Mouse (Mus musculus) forebrain, embryonic 12.5 days (tissue): ENCODE measurements around the gene Ndufa12. TPM values are rescaled to one million over a fixed set of nuclear protein-coding genes. Genes with fewer than 3 reads are reported as not detected.

ENCODE experiments used
- ATAC-seq: fragments of 200-750 bp; cut with Nextera tagmentation; 2 replicates; pipeline ENCODE4 v1.8.0; 2017; ENCODE audit warnings: moderate TSS enrichment; ENCODE audit not compliant: low FRiP score
- H3K27ac ChIP-seq: fragments of 300-500 bp; sonication (generic); 2 replicates; pipeline ENCODE4 v1.5.1; 2016; ENCODE audit warnings: mild to moderate bottlenecking
- H3K27me3 ChIP-seq: fragments of 300-500 bp; sonication (generic); 2 replicates; pipeline ENCODE4 v1.6.1; 2016; ENCODE audit warnings: mild to moderate bottlenecking
- H3K36me3 ChIP-seq: fragments of 300-500 bp; sonication (generic); replicated peaks from 2 replicates; pipeline ENCODE4 v1.6.1; 2016; ENCODE audit warnings: mild to moderate bottlenecking
- H3K4me1 ChIP-seq: fragments of 300-500 bp; sonication (generic); 2 replicates; pipeline ENCODE4 v1.6.1; 2016
- H3K4me2 ChIP-seq: fragments of 300-500 bp; sonication (generic); 2 replicates; pipeline ENCODE4 v1.6.1; 2016; ENCODE audit warnings: mild to moderate bottlenecking, moderate library complexity
- H3K4me3 ChIP-seq: fragments of 300-500 bp; sonication (generic); replicated peaks from 2 replicates; pipeline ENCODE4 v1.5.1; 2016; ENCODE audit warnings: mild to moderate bottlenecking
- H3K9ac ChIP-seq: fragments of 300-500 bp; sonication (generic); 2 replicates; pipeline ENCODE4 v1.6.1; 2016; ENCODE audit warnings: mild to moderate bottlenecking
- H3K9me3 ChIP-seq: fragments of 300-500 bp; sonication (generic); 2 replicates; pipeline ENCODE4 v1.6.1; 2016
- WGBS: fragments of 180-500 bp; shearing (Covaris S2); methylation state at CpG from one replicate; pipeline ENCODE4 v1.1.7; 2016; 5-methylcytosine and 5-hydroxymethylcytosine counted together
- polyA plus RNA-seq: library from polyadenylated mRNA; unstranded; fragments of >200 nt; fragmentation: Nextera tagmentation; extraction: Ambion mirVana; gene quantifications from 2 replicates; pipeline ENCODE4 v1.2.1, GENCODE M21; 2016

Ndufa12 gene
- polyA plus RNA-seq, 1 experiment from 2014 or later, result 465 TPM

GRCm38 (mm10) chr10:94241346-94241745 is 42.8 kb downstream of the Ndufa12 start:
- no peak overlapping the region for H3K4me3 ChIP-seq
- no peak overlapping the region for H3K27ac ChIP-seq
- no peaks in the 10 kb centered on the region for H3K9me3 ChIP-seq
- ATAC-seq, result no peak
- no peaks in the 10 kb centered on the region for H3K36me3 ChIP-seq
- 41% methylated on average over 2 of the region's 2 CpGs for WGBS
- H3K9ac ChIP-seq, result no peak overlapping the region
- no peaks in the 10 kb centered on the region for H3K4me1 ChIP-seq
- H3K27me3 ChIP-seq, result no peaks in the 10 kb centered on the region
- no peak overlapping the region for H3K4me2 ChIP-seq

GRCm38 (mm10) chr10:94247748-94248349 is 49.3 kb downstream of the Ndufa12 start:
- ATAC-seq, result no peak
- Histone ChIP-seq H3K36me3 (no peaks in the 10 kb centered on the region), H3K4me1 (peaks cover 11% of the 10 kb centered on the region), H3K9ac (no peak overlapping the region), H3K4me3 (no peak overlapping the region), H3K4me2 (no peak overlapping the region), H3K9me3 (no peaks in the 10 kb centered on the region), H3K27me3 (no peaks in the 10 kb centered on the region), H3K27ac (no peak overlapping the region)
- WGBS, result 96% methylated on average over 7 of the region's 7 CpGs

GRCm38 (mm10) chr10:94249575-94250456 is 51.3 kb downstream of the Ndufa12 start:
- Histone ChIP-seq H3K9ac (no peak overlapping the region), H3K9me3 (no peaks in the 10 kb centered on the region), H3K27me3 (no peaks in the 10 kb centered on the region), H3K4me2 (peak overlapping the region; percentile 21), H3K4me1 (peaks cover 11% of the 10 kb centered on the region), H3K4me3 (no peak overlapping the region), H3K36me3 (no peaks in the 10 kb centered on the region), H3K27ac (peak overlapping the region; percentile 56)
- ATAC-seq, result peak; percentile 92
- WGBS, result 48% methylated on average over 22 of the region's 22 CpGs

GRCm38 (mm10) chr10:94253260-94253807 is 54.8 kb downstream of the Ndufa12 start:
- Histone ChIP-seq H3K27me3 (no peaks in the 10 kb centered on the region), H3K9ac (no peak overlapping the region), H3K36me3 (no peaks in the 10 kb centered on the region), H3K9me3 (no peaks in the 10 kb centered on the region), H3K4me2 (no peak overlapping the region), H3K4me1 (peaks cover 11% of the 10 kb centered on the region), H3K27ac (no peak overlapping the region), H3K4me3 (no peak overlapping the region)
- ATAC-seq, result no peak
- 80% methylated on average over 17 of the region's 17 CpGs for WGBS

- Histone ChIP-seq H3K27me3 (no peaks in the 10 kb centered on the region), H3K36me3 (no peaks in the 10 kb centered on the region), H3K9me3 (no peaks in the 10 kb centered on the region), H3K4me1 (peaks cover 5% of the 10 kb centered on the region), H3K4me3 (no peak overlapping the region), H3K9ac (no peak overlapping the region), H3K27ac (no peak overlapping the region), H3K4me2 (no peak overlapping the region)
- ATAC-seq, result no peak
- WGBS, result 82% methylated on average over 3 of the region's 3 CpGs
These were observed 56.2 kb downstream of the Ndufa12 start for GRCm38 (mm10) chr10:94254766-94255165.

GRCm38 (mm10) chr10:94255744-94256143 is 57.2 kb downstream of the Ndufa12 start:
- WGBS, result 65% methylated on average over 6 of the region's 6 CpGs
- H3K27me3 ChIP-seq, result no peaks in the 10 kb centered on the region
- H3K4me1 ChIP-seq, result no peaks in the 10 kb centered on the region
- no peaks in the 10 kb centered on the region for H3K36me3 ChIP-seq
- no peak overlapping the region for H3K4me3 ChIP-seq
- no peak for ATAC-seq
- H3K9me3 ChIP-seq, result no peaks in the 10 kb centered on the region
- H3K27ac ChIP-seq, result no peak overlapping the region
- H3K9ac ChIP-seq, result no peak overlapping the region
- no peak overlapping the region for H3K4me2 ChIP-seq

- ATAC-seq, result no peak
- no peaks in the 10 kb centered on the region for H3K4me1 ChIP-seq
- no peak overlapping the region for H3K9ac ChIP-seq
- H3K27me3 ChIP-seq, result no peaks in the 10 kb centered on the region
- H3K4me2 ChIP-seq, result no peak overlapping the region
- no peak overlapping the region for H3K27ac ChIP-seq
- 89% methylated on average over 4 of the region's 4 CpGs for WGBS
- no peaks in the 10 kb centered on the region for H3K9me3 ChIP-seq
- H3K36me3 ChIP-seq, result no peaks in the 10 kb centered on the region
- H3K4me3 ChIP-seq, result no peak overlapping the region
These were observed 58.0 kb downstream of the Ndufa12 start for GRCm38 (mm10) chr10:94256518-94256917.

- H3K4me2 ChIP-seq, result no peak overlapping the region
- no peak for ATAC-seq
- H3K27ac ChIP-seq, result no peak overlapping the region
- no peaks in the 10 kb centered on the region for H3K4me1 ChIP-seq
- H3K9me3 ChIP-seq, result no peaks in the 10 kb centered on the region
- no peak overlapping the region for H3K9ac ChIP-seq
- no peak overlapping the region for H3K4me3 ChIP-seq
- no peaks in the 10 kb centered on the region for H3K27me3 ChIP-seq
- no peaks in the 10 kb centered on the region for H3K36me3 ChIP-seq
- WGBS, result 89% methylated on average over 1 of the region's 1 CpGs
These were observed 62.0 kb downstream of the Ndufa12 start for GRCm38 (mm10) chr10:94260544-94260943.

GRCm38 (mm10) chr10:94262646-94263045 is 64.1 kb downstream of the Ndufa12 start:
- H3K27ac ChIP-seq, result no peak overlapping the region
- H3K9ac ChIP-seq, result no peak overlapping the region
- H3K36me3 ChIP-seq, result no peaks in the 10 kb centered on the region
- H3K4me1 ChIP-seq, result no peaks in the 10 kb centered on the region; the same call in 1 of the 2 replicates
- H3K4me3 ChIP-seq, result no peak overlapping the region
- ATAC-seq, result 0 out of 2 replicates have a peak, but pooled peaks have one; percentile 14
- H3K4me2 ChIP-seq, result no peak overlapping the region
- 92% methylated on average over 13 of the region's 13 CpGs for WGBS
- H3K27me3 ChIP-seq, result no peaks in the 10 kb centered on the region
- H3K9me3 ChIP-seq, result no peaks in the 10 kb centered on the region

GRCm38 (mm10) chr10:94263211-94263610 is 64.7 kb downstream of the Ndufa12 start:
- H3K9me3 ChIP-seq, result no peaks in the 10 kb centered on the region
- no peak overlapping the region for H3K4me3 ChIP-seq
- H3K4me2 ChIP-seq, result no peak overlapping the region
- no peak for ATAC-seq
- H3K36me3 ChIP-seq, result no peaks in the 10 kb centered on the region
- H3K9ac ChIP-seq, result no peak overlapping the region
- no peaks in the 10 kb centered on the region for H3K27me3 ChIP-seq
- no peaks in the 10 kb centered on the region; the same call in 1 of the 2 replicates for H3K4me1 ChIP-seq
- H3K27ac ChIP-seq, result no peak overlapping the region
- WGBS, result 73% methylated on average over 3 of the region's 3 CpGs

- H3K9ac ChIP-seq, result no peak overlapping the region
- ATAC-seq, result no peak
- H3K4me1 ChIP-seq, result peaks cover under 1% of the 10 kb centered on the region; the same call in 1 of the 2 replicates
- no peak overlapping the region for H3K4me3 ChIP-seq
- no peak overlapping the region for H3K4me2 ChIP-seq
- H3K27me3 ChIP-seq, result no peaks in the 10 kb centered on the region
- H3K27ac ChIP-seq, result no peak overlapping the region
- H3K9me3 ChIP-seq, result no peaks in the 10 kb centered on the region
- 71% methylated on average over 17 of the region's 17 CpGs for WGBS
- H3K36me3 ChIP-seq, result no peaks in the 10 kb centered on the region
These were observed 67.4 kb downstream of the Ndufa12 start for GRCm38 (mm10) chr10:94265656-94266542.
